Mouse (Mus musculus) liver, embryonic 16.5 days (tissue): ENCODE measurements around the gene Hpcal1. TPM values are rescaled to one million over a fixed set of nuclear protein-coding genes. Genes with fewer than 3 reads are reported as not detected.

ENCODE experiments used
- ATAC-seq: fragments of 200-750 bp; cut with Nextera tagmentation; 2 replicates; pipeline ENCODE4 v1.8.0; 2017; ENCODE audit warnings: low read depth, mild to moderate bottlenecking, moderate number of reproducible peaks, moderate library complexity
- H3K27ac ChIP-seq: fragments of 300-500 bp; sonication (generic); 2 replicates; pipeline ENCODE4 v1.5.1; 2014; ENCODE audit warnings: mild to moderate bottlenecking, low read length
- H3K27me3 ChIP-seq: fragments of 300-500 bp; sonication (generic); 2 replicates; pipeline ENCODE4 v1.6.1; 2014; ENCODE audit warnings: low read depth, low read length, mixed read lengths; ENCODE audit not compliant: control insufficient read depth, insufficient read depth
- H3K36me3 ChIP-seq: fragments of 300-500 bp; sonication (generic); 2 replicates; pipeline ENCODE4 v1.6.1; 2014; ENCODE audit warnings: mild to moderate bottlenecking; ENCODE audit not compliant: control insufficient read depth, insufficient read depth
- H3K4me1 ChIP-seq: fragments of 300-500 bp; sonication (generic); 2 replicates; pipeline ENCODE4 v1.6.1; 2014; ENCODE audit warnings: low read depth, low read length, mixed read lengths; ENCODE audit not compliant: control insufficient read depth
- H3K4me2 ChIP-seq: fragments of 300-500 bp; sonication (generic); 2 replicates; pipeline ENCODE4 v1.6.1; 2014; ENCODE audit warnings: low read depth, low read length, mixed read lengths
- H3K4me3 ChIP-seq: fragments of 300-500 bp; sonication (generic); 2 replicates; pipeline ENCODE4 v1.5.1; 2014; ENCODE audit warnings: low read depth, mild to moderate bottlenecking, low read length
- H3K9ac ChIP-seq: fragments of 300-500 bp; sonication (generic); 2 replicates; pipeline ENCODE4 v1.6.1; 2014; ENCODE audit warnings: low read depth, low read length
- H3K9me3 ChIP-seq: fragments of 300-500 bp; sonication (generic); replicated peaks from 2 replicates; pipeline ENCODE4 v1.6.1; 2016; ENCODE audit warnings: low read length; ENCODE audit not compliant: control insufficient read depth
- WGBS: fragments of 180-500 bp; shearing (Covaris S2); extraction: QIAGEN DNeasy Blood & Tissue Kit; methylation state at CpG from one replicate; pipeline ENCODE4 v1.1.7; 2014; ENCODE audit not compliant: insufficient replicate concordance; 5-methylcytosine and 5-hydroxymethylcytosine counted together
- polyA plus RNA-seq: library from polyadenylated mRNA; unstranded; fragments of >200 nt; fragmentation: Nextera tagmentation; extraction: Ambion mirVana; gene quantifications from 2 replicates; pipeline ENCODE4 v1.2.1, GENCODE M21; 2015

Hpcal1 gene
- polyA plus RNA-seq, 1 experiment from 2014 or later = 23.6 TPM

GRCm38 (mm10) chr12:17703866-17704265, 13.2 kb downstream of the Hpcal1 start:
- H3K4me2 ChIP-seq = no peak overlapping the region
- ATAC-seq = no peak
- H3K4me1 ChIP-seq = peaks cover 11% of the 10 kb centered on the region
- H3K27me3 ChIP-seq = no peaks in the 10 kb centered on the region
- 81% methylated on average over 3 of the region's 3 CpGs for WGBS
- no peaks in the 10 kb centered on the region for H3K9me3 ChIP-seq
- no peak overlapping the region for H3K9ac ChIP-seq
- H3K27ac ChIP-seq = no peak overlapping the region
- no peak overlapping the region for H3K4me3 ChIP-seq
- H3K36me3 ChIP-seq = no peaks in the 10 kb centered on the region

DNA sequence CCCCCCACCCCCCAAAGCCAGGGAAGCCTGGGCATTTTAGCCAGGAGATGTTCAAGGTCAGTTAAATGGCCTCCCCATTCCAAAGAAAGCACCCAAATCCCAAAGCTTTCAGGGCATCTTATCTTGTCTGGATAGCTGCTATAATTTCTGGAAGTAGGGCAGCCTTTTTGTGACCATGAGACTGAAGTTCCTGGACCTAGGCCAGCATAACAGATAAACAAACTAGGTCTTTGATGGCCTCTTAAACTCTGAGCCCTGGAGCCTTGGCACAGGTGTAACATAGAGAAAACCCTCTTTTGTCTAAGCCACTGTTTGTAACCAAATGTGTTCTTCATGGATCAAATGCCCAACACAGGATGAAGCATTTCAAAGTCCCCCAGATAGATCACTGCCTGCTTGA, 16.8 kb downstream of the Hpcal1 start:
- no peaks in the 10 kb centered on the region for H3K27me3 ChIP-seq
- no peak for ATAC-seq
- no peaks in the 10 kb centered on the region for H3K9me3 ChIP-seq
- no peak overlapping the region for H3K4me2 ChIP-seq
- H3K27ac ChIP-seq = no peak overlapping the region
- H3K4me3 ChIP-seq = no peak overlapping the region
- H3K36me3 ChIP-seq = no peaks in the 10 kb centered on the region
- no peak overlapping the region for H3K9ac ChIP-seq
- H3K4me1 ChIP-seq = peaks cover 28% of the 10 kb centered on the region

DNA sequence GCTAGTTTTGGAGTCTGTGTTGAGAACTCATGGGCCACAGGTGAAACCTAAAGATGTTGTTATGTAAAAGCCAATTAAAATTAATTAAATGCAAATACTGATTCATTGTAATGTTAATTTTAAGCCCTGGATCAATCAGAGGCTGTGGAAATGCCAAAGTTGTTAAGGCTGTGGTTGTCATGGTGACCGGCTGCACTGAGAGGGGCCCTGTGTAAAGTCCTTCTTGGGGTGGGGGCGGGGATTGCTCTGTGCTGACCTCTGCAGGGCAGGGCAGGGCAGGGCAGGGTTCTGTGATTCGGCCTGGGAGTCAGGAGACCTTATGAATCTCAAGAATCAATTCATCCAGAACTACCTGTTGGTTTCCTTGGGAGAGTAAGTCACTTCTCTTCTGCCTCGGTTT, 18.8 kb downstream of the Hpcal1 start:
- Histone ChIP-seq H3K27me3 (no peaks in the 10 kb centered on the region), H3K4me2 (no peak overlapping the region), H3K36me3 (no peaks in the 10 kb centered on the region), H3K27ac (no peak overlapping the region), H3K9me3 (no peaks in the 10 kb centered on the region), H3K4me1 (peaks cover 24% of the 10 kb centered on the region), H3K9ac (no peak overlapping the region), H3K4me3 (no peak overlapping the region)
- ATAC-seq = no peak
- 42% methylated on average over 4 of the region's 4 CpGs for WGBS

- Histone ChIP-seq H3K9me3 (no peaks in the 10 kb centered on the region), H3K4me3 (no peak overlapping the region), H3K27me3 (no peaks in the 10 kb centered on the region), H3K36me3 (no peaks in the 10 kb centered on the region), H3K9ac (no peak overlapping the region), H3K4me2 (no peak overlapping the region), H3K27ac (peak overlapping the region; percentile 39; the same call in 1 of the 2 replicates), H3K4me1 (peaks cover 27% of the 10 kb centered on the region)
- WGBS = 54% methylated on average over 17 of the region's 17 CpGs
- 0 out of 2 replicates have a peak, but pooled peaks have one; percentile 25 for ATAC-seq
Observed at GRCm38 (mm10) chr12:17709926-17710746, 19.5 kb downstream of the Hpcal1 start.

DNA sequence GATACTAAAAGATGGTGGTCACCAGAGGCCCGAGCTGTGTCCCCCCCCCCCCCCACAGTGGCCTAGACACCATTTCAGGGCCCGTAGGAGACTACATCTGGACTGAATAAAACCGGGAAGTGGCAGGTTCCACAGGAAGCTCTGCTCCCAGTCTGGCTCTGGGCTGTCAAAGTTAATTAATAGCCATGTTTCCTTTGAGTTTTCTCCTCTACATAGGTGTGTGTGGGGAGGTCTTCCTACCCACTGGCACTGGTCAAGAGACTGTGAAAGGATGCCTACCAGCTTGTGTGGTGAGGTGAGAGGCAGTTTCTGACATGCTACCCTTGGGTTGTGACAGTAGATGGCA, 20.1 kb downstream of the Hpcal1 start:
- Histone ChIP-seq H3K9me3 (no peaks in the 10 kb centered on the region), H3K4me3 (no peak overlapping the region), H3K9ac (no peak overlapping the region), H3K36me3 (no peaks in the 10 kb centered on the region), H3K4me2 (no peak overlapping the region), H3K27me3 (no peaks in the 10 kb centered on the region), H3K27ac (no peak overlapping the region), H3K4me1 (peaks cover 27% of the 10 kb centered on the region)
- ATAC-seq = no peak
- WGBS = 11% methylated on average over 3 of the region's 3 CpGs

DNA sequence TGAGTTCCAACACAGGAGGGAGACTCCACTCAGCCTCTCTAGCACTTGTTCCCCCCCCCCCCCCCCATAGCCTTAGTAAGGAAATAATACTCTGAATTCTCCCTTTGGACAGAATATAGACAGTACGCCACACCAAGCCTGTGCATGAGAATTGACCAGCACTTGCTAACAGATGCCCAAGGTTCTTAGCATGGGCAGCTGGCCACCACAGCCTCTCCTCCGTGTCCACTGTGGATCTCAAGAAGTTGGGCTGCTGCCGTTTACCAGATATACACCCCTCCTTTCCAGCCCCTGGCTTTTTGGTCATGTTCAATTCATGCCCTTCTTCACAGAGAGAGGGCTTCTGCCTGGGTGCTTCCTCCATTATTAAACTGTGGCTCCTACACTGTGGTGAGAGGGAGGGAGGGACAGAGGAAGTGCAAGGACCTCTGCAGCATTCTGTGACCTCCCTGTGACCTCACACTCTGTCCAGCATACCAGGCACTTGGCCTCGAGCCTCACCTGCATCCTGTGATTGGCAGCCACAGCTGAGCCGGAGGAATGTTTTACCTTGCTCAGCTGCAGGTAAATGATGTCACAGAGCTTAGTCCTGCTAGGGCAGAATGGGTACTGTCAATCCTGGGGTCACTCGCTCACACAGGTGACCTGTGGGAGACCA, 21.2 kb downstream of the Hpcal1 start:
- Histone ChIP-seq H3K4me1 (peaks cover 27% of the 10 kb centered on the region), H3K27ac (no peak overlapping the region), H3K27me3 (no peaks in the 10 kb centered on the region), H3K9me3 (no peaks in the 10 kb centered on the region), H3K4me2 (no peak overlapping the region), H3K9ac (no peak overlapping the region), H3K36me3 (no peaks in the 10 kb centered on the region), H3K4me3 (no peak overlapping the region)
- WGBS = 48% methylated on average over 6 of the region's 6 CpGs
- ATAC-seq = peak; percentile 52

- peaks cover 27% of the 10 kb centered on the region for H3K4me1 ChIP-seq
- H3K4me2 ChIP-seq = no peak overlapping the region
- H3K36me3 ChIP-seq = no peaks in the 10 kb centered on the region
- no peak overlapping the region for H3K9ac ChIP-seq
- no peaks in the 10 kb centered on the region for H3K27me3 ChIP-seq
- no peak overlapping the region for H3K4me3 ChIP-seq
- no peaks in the 10 kb centered on the region for H3K9me3 ChIP-seq
- ATAC-seq = no peak
- 60% methylated on average over 1 of the region's 1 CpGs for WGBS
- H3K27ac ChIP-seq = no peak overlapping the region
Observed at GRCm38 (mm10) chr12:17712571-17712970, 21.9 kb downstream of the Hpcal1 start.

DNA sequence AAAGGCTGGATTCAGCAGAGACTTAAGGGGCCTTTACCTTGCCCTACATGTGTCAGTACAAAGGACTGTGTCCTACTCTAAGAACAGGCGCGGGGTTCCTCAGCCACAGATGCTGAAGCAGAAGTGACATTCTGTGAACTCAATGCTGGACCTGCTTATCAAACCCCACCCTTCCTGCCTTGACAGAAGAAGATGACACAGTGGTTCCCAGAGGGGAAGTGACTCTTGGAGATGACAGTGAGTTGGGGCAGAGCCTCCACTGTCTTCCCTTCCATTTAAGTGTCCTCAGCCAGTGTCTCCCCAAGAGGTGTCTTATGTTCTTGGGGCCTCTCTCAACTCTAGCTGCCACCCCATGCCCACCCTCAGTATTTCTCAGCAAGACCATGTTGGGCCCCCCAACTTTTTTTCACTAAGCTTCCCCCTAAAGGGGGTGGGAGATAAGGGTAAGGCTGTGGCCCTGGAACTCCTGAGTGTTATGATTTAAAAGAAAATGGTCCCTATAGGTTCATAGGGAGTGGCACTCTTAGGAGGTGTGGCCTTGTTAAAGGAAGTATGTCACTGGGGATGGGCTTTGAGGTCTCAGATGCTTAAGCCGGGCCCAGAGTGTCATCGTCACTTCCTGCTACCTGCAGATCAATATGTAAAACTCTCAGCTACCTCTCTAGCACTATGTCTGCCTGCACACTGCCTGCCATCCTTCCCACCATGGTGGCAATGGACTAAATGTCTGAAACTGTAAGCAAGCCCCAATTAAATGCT, 25.2 kb downstream of the Hpcal1 start:
- no peaks in the 10 kb centered on the region for H3K27me3 ChIP-seq
- no peak overlapping the region for H3K9ac ChIP-seq
- no peaks in the 10 kb centered on the region for H3K36me3 ChIP-seq
- H3K4me3 ChIP-seq = no peak overlapping the region
- H3K9me3 ChIP-seq = no peaks in the 10 kb centered on the region
- no peak overlapping the region for H3K4me2 ChIP-seq
- peak; percentile 43 for ATAC-seq
- peaks cover 11% of the 10 kb centered on the region for H3K4me1 ChIP-seq
- no peak overlapping the region for H3K27ac ChIP-seq
- WGBS = 40% methylated on average over 4 of the region's 4 CpGs

DNA sequence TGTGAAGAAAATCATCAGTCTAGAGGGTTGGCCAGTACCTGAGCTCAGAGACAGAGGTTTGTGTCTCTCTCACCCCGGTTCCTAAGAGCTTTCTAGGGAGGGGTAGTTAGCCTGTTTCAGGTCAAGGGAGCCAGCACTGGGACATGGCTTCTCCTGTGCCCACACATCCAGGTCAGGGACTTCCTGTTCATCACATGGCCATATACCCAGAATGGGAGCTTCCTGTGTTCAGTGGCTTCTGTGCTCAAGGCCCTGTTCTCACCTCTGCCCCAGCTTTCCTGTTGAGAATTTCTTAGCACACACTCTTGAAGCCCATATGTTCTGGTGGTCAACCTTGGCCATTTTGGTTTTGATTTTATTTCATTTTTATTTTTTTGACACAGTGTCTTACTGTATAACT, 26.6 kb downstream of the Hpcal1 start:
- H3K36me3 ChIP-seq = no peaks in the 10 kb centered on the region
- H3K9me3 ChIP-seq = no peaks in the 10 kb centered on the region
- no peak overlapping the region for H3K9ac ChIP-seq
- 56% methylated on average over 1 of the region's 1 CpGs for WGBS
- no peak overlapping the region for H3K4me3 ChIP-seq
- no peak overlapping the region for H3K4me2 ChIP-seq
- H3K27me3 ChIP-seq = no peaks in the 10 kb centered on the region
- no peak for ATAC-seq
- no peak overlapping the region for H3K27ac ChIP-seq
- peaks cover 2% of the 10 kb centered on the region for H3K4me1 ChIP-seq
